In genomic region chr6:82483842-82484241, GRCm38 (mm10) we compare ENCODE assay signal across 22 mouse cellular contexts.
A peak's percentile ranks its signal among the peaks of the same experiment; 100 is the strongest.
DNase-seq lines count a peak whose midpoint lies in the region; ATAC-seq lines count a peak whose summit lies in the region.
"Had no signal": no experiment of that assay in that cellular context is flagged by ENCODE, and none has a peak within 500 bp of the region (broad histone marks: within the 10 kb centered on the region; RNA-seq: fewer than 3 reads in every experiment).

No protein-coding gene starts in this region.

- no peak for DNase-seq in frontal cortex, postnatal 10 days (ENCODE audit: low spot score in 2 of 2)
- peak; percentile 5 for DNase-seq in left cerebral cortex, adult 11 months (ENCODE audit: low spot score)
- DNase-seq in left cerebral cortex, postnatal 10 days (ENCODE audit: extremely low spot score in 1 of 2, low spot score in 2 of 2), result no peak
- DNase-seq in right cerebral cortex, adult 18-20 months, result peak; percentile 11
- DNase-seq in right cerebral cortex, postnatal 25 days, result no peak
- no peak for DNase-seq in layer of hippocampus, adult 8-10 months (ENCODE audit: low spot score in 2 of 2)
- DNase-seq: adrenal gland, adult 8-10 months; adrenal gland, postnatal 14 days; adrenal gland, postnatal 36 days; B cell, adult 2 months; cerebellum, adult 11 months; cerebellum, adult 18-20 months; cerebellum, adult 8-10 months; cerebellum, adult 9-11 months; cerebellum, postnatal 14 days; cerebellum, postnatal 36 days; embryo, embryonic 11 days had no signal

- ATAC-seq in frontal cortex, adult (ENCODE audit: low TSS enrichment), result peak; percentile 99
- ATAC-seq: activated CD4-positive, CD25-positive, alpha-beta regulatory T cell, adult 4 months; CD4-positive, CD25-positive, alpha-beta regulatory T cell, adult 4 months; forebrain, embryonic 14.5 days; Patski had no signal

- intact Hi-C loops in left cerebral cortex, postnatal 10 days (cut with DNase I), result no loop called here

Comparison
In these comparisons a context has a peak if more than half of its experiments do, and no peak if none do; other contexts are left out.
1. DNase-seq: peak in left cerebral cortex, adult 11 months (single experiment) and right cerebral cortex, adult 18-20 months (single experiment); none in frontal cortex, postnatal 10 days (0 of 2), left cerebral cortex, postnatal 10 days (0 of 2), right cerebral cortex, postnatal 25 days (single experiment) and layer of hippocampus, adult 8-10 months (0 of 2).